Mouse (Mus musculus): Measurements from ENCODE around the gene Ncdn.

The Ncdn gene

GRCm38 (mm10) chr4:126732531-126733380 is 20.5 kb downstream of the Ncdn start:
- DNase-seq (ENCODE audit: low read depth, low spot score): no peak

- no peak for DNase-seq (ENCODE audit: low read depth, low spot score)
Observed at GRCm38 (mm10) chr4:126732111-126732510, 21.1 kb downstream of the Ncdn start.

GRCm38 (mm10) chr4:126707439-126707826 is 45.8 kb downstream of the Ncdn start:
- no peak for DNase-seq (ENCODE audit: low read depth, low spot score)

GRCm38 (mm10) chr4:126706630-126707438 is 46.4 kb downstream of the Ncdn start:
- peak; percentile 20 for DNase-seq (ENCODE audit: low read depth, low spot score)

- no peak for DNase-seq (ENCODE audit: low read depth, low spot score)
Observed at GRCm38 (mm10) chr4:126696908-126697307, 56.3 kb downstream of the Ncdn start.
